Mouse (Mus musculus): ENCODE measurements at regions not wholly inside any gene's neighbourhood (a gene's known extent, or its start where the extent isn't known, plus 50 kb on each side); places are given as distances from the start of the nearest gene placed in this dataset.

DNA sequence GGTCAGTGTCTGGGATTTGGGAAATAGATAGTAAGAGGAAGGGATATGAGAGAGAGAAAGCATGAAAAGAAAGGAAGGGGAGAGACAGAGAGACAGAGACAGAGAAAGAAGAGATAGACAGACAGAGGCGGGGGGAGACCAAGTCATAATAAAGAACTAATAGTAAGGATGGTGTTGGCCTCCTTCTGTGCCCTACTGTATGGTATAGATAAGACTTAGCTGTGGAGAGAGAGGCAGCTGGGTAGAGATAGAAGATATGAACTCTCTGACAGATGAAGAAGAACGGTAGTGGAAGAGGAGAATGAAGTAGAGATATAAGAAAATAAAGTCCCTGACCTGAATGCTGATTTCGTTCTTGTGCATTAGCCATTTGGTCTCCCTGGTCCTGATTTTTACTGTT lies 164.1 kb downstream of the Papss1 start:
- Histone ChIP-seq H3K36me3 (ENCODE audit: control insufficient read depth, insufficient read depth) (no peaks in the 10 kb centered on the region), H3K4me2 (ENCODE audit: low read depth) (no peak overlapping the region), H3ac (ENCODE audit: control insufficient read depth, insufficient read length) (no peak overlapping the region), H3K79me2 (ENCODE audit: control insufficient read depth, insufficient read depth) (no peaks in the 10 kb centered on the region), H3K27me3 (ENCODE audit: control insufficient read depth, insufficient read depth, insufficient read length) (no peaks in the 10 kb centered on the region), H3K4me3 (no peak overlapping the region)
- TF ChIP-seq MYOG (IDR thresholded peaks at IDR 0.05; ENCODE audit: control insufficient read depth in 1 of 3, insufficient read depth in 1 of 3, insufficient read length in 2 of 3, low read depth in 2 of 3), result no peak
- TF ChIP-seq TCF12 (IDR thresholded peaks at IDR 0.05; ENCODE audit: insufficient read depth, poor library complexity, severe bottlenecking), result no peak
- TF ChIP-seq E2F4 (IDR thresholded peaks at IDR 0.05; ENCODE audit: insufficient read depth), result no peak
- no peak for TF ChIP-seq SRF (IDR thresholded peaks at IDR 0.05; ENCODE audit: control insufficient read depth, insufficient read length, low read depth)
- TF ChIP-seq CEBPB (IDR thresholded peaks at IDR 0.05; ENCODE audit: insufficient read depth, poor library complexity, severe bottlenecking), result no peak
- no peak for TF ChIP-seq MAX (IDR thresholded peaks at IDR 0.05; ENCODE audit: low read depth)
- no peak for TF ChIP-seq TCF3 (IDR thresholded peaks at IDR 0.05; ENCODE audit: insufficient read length, low read depth)
- TF ChIP-seq POLR2AphosphoS2 (IDR thresholded peaks at IDR 0.05; ENCODE audit: insufficient read length, low read depth), result no peak
- TF ChIP-seq MYOD1 (IDR thresholded peaks at IDR 0.05; ENCODE audit: control insufficient read depth in 1 of 3, insufficient read length in 2 of 3, low read depth in 2 of 3), result no peak
- no peak for TF ChIP-seq REST (IDR thresholded peaks at IDR 0.05; ENCODE audit: insufficient read depth, insufficient read length)
- no peak for TF ChIP-seq POLR2A (IDR thresholded peaks at IDR 0.05; ENCODE audit: insufficient read length, low read depth)

DNA sequence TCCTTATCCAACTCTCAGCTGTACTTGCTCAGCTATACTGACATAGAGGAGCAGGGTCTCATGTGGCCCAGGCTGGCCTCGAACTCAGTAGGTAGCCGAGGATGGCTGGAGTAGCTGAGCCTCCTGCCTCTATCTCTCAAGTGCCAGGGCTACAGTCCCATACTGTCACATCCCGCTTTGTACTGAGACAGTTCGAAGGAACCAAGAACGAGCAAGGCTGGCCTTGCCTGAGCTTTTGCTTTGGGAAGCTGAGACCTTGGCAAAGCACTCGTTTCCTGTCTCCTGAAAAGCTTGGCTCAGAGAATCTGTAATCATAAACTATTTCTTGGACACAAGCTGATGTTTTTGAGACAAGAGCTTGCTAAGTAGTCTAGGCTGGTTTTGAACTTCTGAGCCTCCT lies 169.7 kb downstream of the Papss1 start:
- Histone ChIP-seq H3K4me3 (no peak overlapping the region), H3K4me2 (ENCODE audit: low read depth) (no peak overlapping the region), H3K79me2 (ENCODE audit: control insufficient read depth, insufficient read depth) (no peaks in the 10 kb centered on the region), H3K27me3 (ENCODE audit: control insufficient read depth, insufficient read depth, insufficient read length) (no peaks in the 10 kb centered on the region), H3ac (ENCODE audit: control insufficient read depth, insufficient read length) (no peak overlapping the region), H3K36me3 (ENCODE audit: control insufficient read depth, insufficient read depth) (no peaks in the 10 kb centered on the region)
- TF ChIP-seq POLR2A (IDR thresholded peaks at IDR 0.05; ENCODE audit: insufficient read length, low read depth) (no peak), MYOG (IDR thresholded peaks at IDR 0.05; ENCODE audit: control insufficient read depth in 1 of 3, insufficient read depth in 1 of 3, insufficient read length in 2 of 3, low read depth in 2 of 3) (no peak)

GRCm38 (mm10) chr3:131737461-131737860 lies 172.9 kb downstream of the Papss1 start:
- Histone ChIP-seq H3K36me3 (ENCODE audit: control insufficient read depth, insufficient read depth) (no peaks in the 10 kb centered on the region), H3K4me2 (ENCODE audit: low read depth) (no peak overlapping the region), H3K79me2 (ENCODE audit: control insufficient read depth, insufficient read depth) (no peaks in the 10 kb centered on the region), H3K4me3 (no peak overlapping the region), H3ac (ENCODE audit: control insufficient read depth, insufficient read length) (no peak overlapping the region), H3K27me3 (ENCODE audit: control insufficient read depth, insufficient read depth, insufficient read length) (no peaks in the 10 kb centered on the region)
- no peak for TF ChIP-seq MYOG (IDR thresholded peaks at IDR 0.05; ENCODE audit: control insufficient read depth in 1 of 3, insufficient read depth in 1 of 3, insufficient read length in 2 of 3, low read depth in 2 of 3)
- no peak for TF ChIP-seq MYOD1 (IDR thresholded peaks at IDR 0.05; ENCODE audit: control insufficient read depth in 1 of 3, insufficient read length in 2 of 3, low read depth in 2 of 3)
- TF ChIP-seq E2F4 (IDR thresholded peaks at IDR 0.05; ENCODE audit: insufficient read depth), result no peak
- TF ChIP-seq CEBPB (IDR thresholded peaks at IDR 0.05; ENCODE audit: insufficient read depth, poor library complexity, severe bottlenecking), result no peak
- no peak for TF ChIP-seq TCF3 (IDR thresholded peaks at IDR 0.05; ENCODE audit: insufficient read length, low read depth)
- TF ChIP-seq SRF (IDR thresholded peaks at IDR 0.05; ENCODE audit: control insufficient read depth, insufficient read length, low read depth), result no peak
- no peak for TF ChIP-seq POLR2AphosphoS2 (IDR thresholded peaks at IDR 0.05; ENCODE audit: insufficient read length, low read depth)
- TF ChIP-seq TCF12 (IDR thresholded peaks at IDR 0.05; ENCODE audit: insufficient read depth, poor library complexity, severe bottlenecking), result no peak
- TF ChIP-seq REST (IDR thresholded peaks at IDR 0.05; ENCODE audit: insufficient read depth, insufficient read length), result no peak
- TF ChIP-seq POLR2A (IDR thresholded peaks at IDR 0.05; ENCODE audit: insufficient read length, low read depth), result no peak
- TF ChIP-seq USF1 (IDR thresholded peaks at IDR 0.05; ENCODE audit: low read depth), result no peak
- no peak for TF ChIP-seq MAX (IDR thresholded peaks at IDR 0.05; ENCODE audit: low read depth)

DNA sequence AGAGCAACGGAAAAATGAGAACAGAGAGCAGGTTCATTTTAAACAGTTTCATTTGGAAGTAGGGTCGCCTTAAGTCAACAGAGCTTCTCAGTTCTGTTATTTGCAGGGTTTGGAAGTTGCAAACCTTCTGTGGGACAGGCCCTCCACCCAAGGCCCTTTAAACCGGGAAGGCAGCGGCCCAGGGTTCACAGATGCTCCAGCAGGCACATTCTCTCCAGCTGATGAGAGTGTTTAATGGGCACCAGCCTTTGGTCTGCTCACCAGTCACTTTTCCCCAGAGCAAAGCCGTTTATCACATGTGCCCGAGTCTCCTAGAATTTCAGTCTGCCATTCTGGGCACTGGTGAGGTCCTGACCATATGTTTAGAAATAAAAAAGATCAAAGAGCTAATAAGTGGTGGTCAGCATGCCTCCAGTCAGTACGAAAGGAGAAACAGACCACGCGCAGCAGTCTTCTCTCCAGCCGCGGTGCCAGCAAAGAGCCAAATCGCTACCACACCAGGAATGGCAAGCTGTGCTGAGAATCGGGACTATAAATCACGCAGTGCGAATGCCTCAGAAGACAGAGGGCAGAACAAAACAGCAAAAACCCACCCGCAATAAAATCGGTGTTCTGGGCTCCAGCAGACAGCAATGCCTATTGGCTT lies 173.5 kb downstream of the Papss1 start:
- Histone ChIP-seq H3K36me3 (ENCODE audit: control insufficient read depth, insufficient read depth) (no peaks in the 10 kb centered on the region), H3ac (ENCODE audit: control insufficient read depth, insufficient read length) (no peak overlapping the region), H3K27me3 (ENCODE audit: control insufficient read depth, insufficient read depth, insufficient read length) (no peaks in the 10 kb centered on the region), H3K4me2 (ENCODE audit: low read depth) (no peak overlapping the region), H3K4me3 (no peak overlapping the region), H3K79me2 (ENCODE audit: control insufficient read depth, insufficient read depth) (no peaks in the 10 kb centered on the region)
- TF ChIP-seq CEBPB (IDR thresholded peaks at IDR 0.05; ENCODE audit: insufficient read depth, poor library complexity, severe bottlenecking), result no peak
- no peak for TF ChIP-seq REST (IDR thresholded peaks at IDR 0.05; ENCODE audit: insufficient read depth, insufficient read length)
- TF ChIP-seq SRF (IDR thresholded peaks at IDR 0.05; ENCODE audit: control insufficient read depth, insufficient read length, low read depth), result no peak
- no peak for TF ChIP-seq POLR2AphosphoS2 (IDR thresholded peaks at IDR 0.05; ENCODE audit: insufficient read length, low read depth)
- TF ChIP-seq TCF3 (IDR thresholded peaks at IDR 0.05; ENCODE audit: insufficient read length, low read depth), result no peak
- no peak for TF ChIP-seq MYOD1 (IDR thresholded peaks at IDR 0.05; ENCODE audit: control insufficient read depth in 1 of 3, insufficient read length in 2 of 3, low read depth in 2 of 3)
- no peak for TF ChIP-seq E2F4 (IDR thresholded peaks at IDR 0.05; ENCODE audit: insufficient read depth)
- no peak for TF ChIP-seq MAX (IDR thresholded peaks at IDR 0.05; ENCODE audit: low read depth)
- TF ChIP-seq TCF12 (IDR thresholded peaks at IDR 0.05; ENCODE audit: insufficient read depth, poor library complexity, severe bottlenecking), result no peak
- no peak for TF ChIP-seq USF1 (IDR thresholded peaks at IDR 0.05; ENCODE audit: low read depth)
- no peak for TF ChIP-seq MYOG (IDR thresholded peaks at IDR 0.05; ENCODE audit: control insufficient read depth in 1 of 3, insufficient read depth in 1 of 3, insufficient read length in 2 of 3, low read depth in 2 of 3)
- TF ChIP-seq POLR2A (IDR thresholded peaks at IDR 0.05; ENCODE audit: insufficient read length, low read depth), result no peak

DNA sequence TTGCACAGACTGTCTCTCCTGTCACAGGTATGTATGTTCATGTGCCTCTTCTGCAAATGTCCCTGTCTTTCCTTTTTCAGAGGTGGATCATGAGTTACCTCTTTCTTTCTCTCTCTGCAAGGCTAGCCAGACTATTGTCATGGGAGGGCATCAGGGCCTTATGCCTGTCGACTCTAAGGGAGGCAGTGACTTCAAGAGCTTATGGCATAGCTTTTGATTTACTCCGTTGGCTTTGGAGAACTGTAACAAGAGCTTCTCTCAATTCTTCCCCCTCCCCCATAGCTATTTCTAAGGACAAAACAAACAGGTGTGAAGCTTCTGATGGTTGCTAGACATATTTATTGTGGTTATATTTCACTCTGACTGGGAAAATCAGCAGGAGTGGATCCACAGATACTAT lies 191.0 kb downstream of the Papss1 start:
- H3K79me2 ChIP-seq (ENCODE audit: control insufficient read depth, insufficient read depth), result no peaks in the 10 kb centered on the region
- no peak overlapping the region for H3K4me3 ChIP-seq
- no peak overlapping the region for H3K4me2 ChIP-seq (ENCODE audit: low read depth)
- TF ChIP-seq USF1 (IDR thresholded peaks at IDR 0.05; ENCODE audit: low read depth) (no peak), POLR2AphosphoS2 (IDR thresholded peaks at IDR 0.05; ENCODE audit: insufficient read length, low read depth) (no peak), TCF3 (IDR thresholded peaks at IDR 0.05; ENCODE audit: insufficient read length, low read depth) (no peak)
- H3K36me3 ChIP-seq (ENCODE audit: control insufficient read depth, insufficient read depth), result no peaks in the 10 kb centered on the region
- no peak overlapping the region for H3ac ChIP-seq (ENCODE audit: control insufficient read depth, insufficient read length)
- H3K27me3 ChIP-seq (ENCODE audit: control insufficient read depth, insufficient read depth, insufficient read length), result no peaks in the 10 kb centered on the region
